Mouse (Mus musculus): ENCODE measurements around the gene Grhl1.

GRCm38 (mm10) chr12:24580996-24581683 is 9.1 kb downstream of the Grhl1 start:
- TF ChIP-seq CTCF (IDR thresholded peaks at IDR 0.05; ENCODE audit: low read depth): no peak
- no peak for TF ChIP-seq EP300 (IDR thresholded peaks at IDR 0.05; ENCODE audit: low read depth)
